Mouse (Mus musculus) hindbrain, embryonic 12.5 days (tissue): Measurements from ENCODE around the gene Tmem33. TPM values are rescaled to one million over a fixed set of nuclear protein-coding genes. Genes with fewer than 3 reads are reported as not detected.

Experiments used
- ATAC-seq: fragments of 200-750 bp; cut with Nextera tagmentation; 2 replicates; pipeline ENCODE4 v1.8.0; 2017; ENCODE audit warnings: moderate TSS enrichment; ENCODE audit not compliant: low FRiP score
- H3K27ac ChIP-seq: fragments of 300-500 bp; sonication (generic); 2 replicates; pipeline ENCODE4 v1.5.1; 2016; ENCODE audit warnings: mild to moderate bottlenecking
- H3K27me3 ChIP-seq: fragments of 300-500 bp; sonication (generic); 2 replicates; pipeline ENCODE4 v1.6.1; 2016; ENCODE audit warnings: mild to moderate bottlenecking
- H3K36me3 ChIP-seq: fragments of 300-500 bp; sonication (generic); 2 replicates; pipeline ENCODE4 v1.6.1; 2016; ENCODE audit warnings: mild to moderate bottlenecking
- H3K4me1 ChIP-seq: fragments of 300-500 bp; sonication (generic); 2 replicates; pipeline ENCODE4 v1.6.1; 2016
- H3K4me2 ChIP-seq: fragments of 300-500 bp; sonication (generic); replicated peaks from 2 replicates; pipeline ENCODE4 v1.6.1; 2016; ENCODE audit warnings: mild to moderate bottlenecking
- H3K4me3 ChIP-seq: fragments of 300-500 bp; sonication (generic); 2 replicates; pipeline ENCODE4 v1.5.1; 2016; ENCODE audit warnings: mild to moderate bottlenecking
- H3K9ac ChIP-seq: fragments of 300-500 bp; sonication (generic); 2 replicates; pipeline ENCODE4 v1.6.1; 2016; ENCODE audit warnings: mild to moderate bottlenecking, moderate library complexity
- H3K9me3 ChIP-seq: fragments of 300-500 bp; sonication (generic); replicated peaks from 2 replicates; pipeline ENCODE4 v1.6.1; 2016; ENCODE audit warnings: mild to moderate bottlenecking
- WGBS: fragments of 180-500 bp; shearing (Covaris S2); methylation state at CpG from one replicate; pipeline ENCODE4 v1.1.7; 2016; 5-methylcytosine and 5-hydroxymethylcytosine counted together
- polyA plus RNA-seq: library from polyadenylated mRNA; unstranded; fragments of >200 nt; fragmentation: Nextera tagmentation; extraction: Ambion mirVana; gene quantifications from 2 replicates; pipeline ENCODE4 v1.2.1, GENCODE M21; 2016

Gene Tmem33
- polyA plus RNA-seq, 1 experiment from 2014 or later = 93.2 TPM

DNA sequence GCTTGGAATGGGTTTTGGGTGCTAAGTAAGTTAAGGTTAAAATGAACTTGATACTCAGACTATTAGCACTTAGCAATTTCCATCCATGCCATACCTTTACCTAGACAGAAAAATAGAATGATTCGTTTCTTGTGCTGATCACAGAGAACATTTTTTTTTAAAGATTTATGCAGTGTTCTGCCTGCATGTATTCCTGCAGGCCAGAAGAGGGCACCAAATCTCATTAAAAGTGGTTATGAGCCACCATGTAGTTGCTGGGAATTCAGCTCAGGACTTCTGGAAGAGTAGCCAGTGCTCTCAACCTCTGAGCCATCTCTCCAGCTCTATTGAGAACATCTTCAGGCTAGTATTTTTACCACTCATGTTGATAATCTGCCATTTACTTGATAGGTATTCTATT is 5.7 kb downstream of the Tmem33 start:
- Histone ChIP-seq H3K4me2 (no peak overlapping the region), H3K27me3 (no peaks in the 10 kb centered on the region), H3K4me3 (no peak overlapping the region), H3K36me3 (peaks cover 56% of the 10 kb centered on the region), H3K9ac (no peak overlapping the region), H3K9me3 (no peaks in the 10 kb centered on the region), H3K27ac (no peak overlapping the region), H3K4me1 (peaks cover 11% of the 10 kb centered on the region)
- 97% methylated on average over 1 of the region's 1 CpGs for WGBS
- ATAC-seq = no peak

DNA sequence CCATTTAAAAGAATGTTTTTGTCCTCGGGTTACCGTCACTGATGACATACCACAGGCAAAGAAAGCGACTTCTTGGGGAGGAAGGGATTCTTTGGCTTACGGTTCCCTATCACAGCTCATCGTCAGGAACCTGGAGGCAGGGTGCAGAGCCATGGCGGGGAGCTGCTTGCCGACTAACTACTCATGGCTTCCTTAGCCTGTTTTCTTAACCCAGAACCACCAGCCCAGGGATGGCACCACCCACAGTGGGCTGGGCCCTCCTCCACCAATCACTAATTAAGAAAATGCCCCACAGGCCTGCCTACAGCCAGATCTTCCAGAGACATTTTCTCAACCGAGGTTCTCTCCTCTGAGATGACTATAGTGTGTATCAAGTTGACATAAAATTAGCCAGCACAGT is 8.9 kb downstream of the Tmem33 start:
- no peaks in the 10 kb centered on the region for H3K9me3 ChIP-seq
- no peaks in the 10 kb centered on the region for H3K27me3 ChIP-seq
- peaks cover 47% of the 10 kb centered on the region for H3K36me3 ChIP-seq
- ATAC-seq = no peak
- H3K4me1 ChIP-seq = no peaks in the 10 kb centered on the region
- no peak overlapping the region for H3K4me2 ChIP-seq
- no peak overlapping the region for H3K27ac ChIP-seq
- 95% methylated on average over 8 of the region's 8 CpGs for WGBS
- no peak overlapping the region for H3K4me3 ChIP-seq
- H3K9ac ChIP-seq = no peak overlapping the region

DNA sequence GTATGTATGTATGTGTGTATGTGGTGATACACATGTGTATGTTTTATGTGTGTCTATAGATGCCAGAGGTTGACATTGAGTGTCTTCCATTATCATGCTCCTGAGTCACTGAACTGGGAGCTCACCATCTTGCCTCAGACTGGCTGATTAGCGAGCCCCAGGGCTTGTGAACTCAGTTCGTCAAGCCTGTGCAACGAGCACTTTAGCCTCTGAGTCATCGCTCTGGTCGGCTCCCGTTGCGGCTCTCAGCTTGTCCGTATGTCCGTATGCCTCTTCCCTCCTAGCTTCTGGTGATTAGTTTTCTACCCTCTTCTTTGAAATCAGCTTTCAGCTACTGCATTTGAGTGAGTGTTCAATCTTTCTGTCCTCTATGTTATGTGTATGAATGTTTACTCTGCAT is 19.0 kb downstream of the Tmem33 start:
- H3K9me3 ChIP-seq = no peaks in the 10 kb centered on the region

DNA sequence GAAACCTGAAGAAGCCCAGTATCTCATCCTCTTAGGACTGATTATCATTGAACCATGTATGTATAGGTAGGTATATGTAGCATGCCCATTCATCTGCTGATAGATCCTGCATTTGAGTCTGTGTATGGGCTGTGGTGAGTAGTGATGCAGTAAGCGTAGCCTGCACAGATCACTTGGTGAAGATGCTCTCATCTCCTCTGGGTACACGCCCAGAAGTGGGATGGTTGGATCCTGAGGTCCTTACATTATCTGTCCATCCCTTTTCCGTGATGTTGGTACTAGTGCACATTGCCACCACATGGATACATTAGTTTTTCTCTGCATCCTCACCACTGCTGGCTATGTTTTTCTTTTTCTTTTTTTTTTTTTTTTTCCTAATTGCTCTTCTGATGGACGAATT is 19.5 kb downstream of the Tmem33 start:
- no peak overlapping the region for H3K4me2 ChIP-seq
- no peak overlapping the region for H3K27ac ChIP-seq
- H3K27me3 ChIP-seq = no peaks in the 10 kb centered on the region
- peaks cover 31% of the 10 kb centered on the region for H3K36me3 ChIP-seq
- ATAC-seq = no peak
- no peaks in the 10 kb centered on the region for H3K4me1 ChIP-seq
- no peak overlapping the region for H3K9ac ChIP-seq
- no peak overlapping the region for H3K4me3 ChIP-seq
- no peaks in the 10 kb centered on the region for H3K9me3 ChIP-seq
- 93% methylated on average over 4 of the region's 4 CpGs for WGBS

More for the DNA sequence above, 19.0 kb downstream of the Tmem33 start:
- H3K4me1 ChIP-seq = no peaks in the 10 kb centered on the region
- no peak overlapping the region for H3K4me2 ChIP-seq
- WGBS = 89% methylated on average over 9 of the region's 9 CpGs
- no peak for ATAC-seq
- H3K27me3 ChIP-seq = no peaks in the 10 kb centered on the region
- no peak overlapping the region for H3K4me3 ChIP-seq
- no peak overlapping the region for H3K9ac ChIP-seq
- H3K36me3 ChIP-seq = peaks cover 27% of the 10 kb centered on the region
- H3K27ac ChIP-seq = no peak overlapping the region

DNA sequence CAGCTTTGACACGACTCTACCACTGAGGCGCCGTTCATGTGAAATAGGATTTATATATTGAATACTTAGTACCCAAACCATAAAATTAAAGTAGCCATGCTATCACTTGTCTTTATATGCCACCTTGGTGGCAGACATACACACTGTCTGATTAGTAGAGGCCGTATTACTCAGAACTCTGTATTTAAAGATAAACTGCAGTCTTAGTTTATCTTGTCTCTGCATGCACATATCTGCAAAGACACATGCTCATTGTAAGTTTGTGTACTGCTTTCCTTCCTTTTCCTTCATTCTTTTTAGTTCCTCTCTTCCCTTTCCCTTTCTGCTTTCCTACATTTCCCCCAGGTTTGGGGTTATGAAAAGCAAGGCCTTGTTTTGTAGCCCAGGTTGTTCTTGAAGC is 20.0 kb downstream of the Tmem33 start:
- WGBS = 97% methylated on average over 4 of the region's 4 CpGs
- ATAC-seq = no peak

DNA sequence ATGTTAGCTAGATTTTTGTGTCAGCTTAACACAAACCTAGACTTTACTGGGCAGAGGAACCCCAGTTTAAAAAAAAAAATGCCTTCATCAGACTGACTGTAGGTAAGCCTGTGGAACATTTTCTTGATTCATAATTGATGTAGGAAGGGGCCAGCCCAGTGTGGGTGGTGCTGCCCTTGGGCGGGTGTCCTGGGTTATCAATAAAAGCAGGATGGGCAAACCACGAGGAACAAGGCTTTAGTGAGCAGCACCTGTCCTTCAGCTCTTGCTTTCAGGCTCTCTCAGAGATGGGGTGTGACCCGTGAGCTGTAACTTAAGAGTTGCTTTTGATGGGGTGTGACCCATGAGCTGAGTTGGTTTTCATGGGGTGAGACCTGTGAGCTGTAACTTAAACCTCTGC is 34.7 kb downstream of the Tmem33 start:
- WGBS = 68% methylated on average over 3 of the region's 3 CpGs
- H3K4me2 ChIP-seq = no peak overlapping the region
- ATAC-seq = no peak

More for the DNA sequence above, 20.0 kb downstream of the Tmem33 start:
- Histone ChIP-seq H3K4me2 (no peak overlapping the region), H3K27me3 (no peaks in the 10 kb centered on the region), H3K36me3 (peaks cover 36% of the 10 kb centered on the region), H3K9me3 (no peaks in the 10 kb centered on the region), H3K4me3 (no peak overlapping the region), H3K27ac (no peak overlapping the region), H3K4me1 (no peaks in the 10 kb centered on the region), H3K9ac (no peak overlapping the region)

DNA sequence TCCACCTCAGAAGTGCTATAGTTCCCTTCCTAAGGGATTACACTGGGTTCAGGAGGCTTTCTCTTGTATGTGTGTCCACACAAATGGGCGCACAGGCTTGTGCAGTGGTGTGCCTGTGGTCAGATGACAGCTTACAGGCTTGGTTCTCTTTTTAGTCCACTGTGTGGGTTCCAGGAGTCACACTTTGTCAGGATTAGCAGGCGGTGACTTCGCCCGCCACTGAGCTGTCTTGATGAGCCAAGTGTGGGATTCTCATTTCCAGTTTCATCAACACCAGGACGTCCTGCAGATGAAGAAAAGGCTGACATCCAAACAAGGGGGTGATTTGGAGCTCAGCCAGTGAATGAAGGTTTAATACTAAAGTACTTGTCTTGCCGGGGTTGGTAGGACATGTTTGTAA is 35.3 kb downstream of the Tmem33 start:
- no peak for ATAC-seq
- H3K27me3 ChIP-seq = no peaks in the 10 kb centered on the region
- no peaks in the 10 kb centered on the region for H3K9me3 ChIP-seq
- H3K27ac ChIP-seq = no peak overlapping the region
- no peak overlapping the region for H3K9ac ChIP-seq
- H3K4me3 ChIP-seq = no peak overlapping the region
- no peaks in the 10 kb centered on the region for H3K4me1 ChIP-seq
- WGBS = 91% methylated on average over 6 of the region's 6 CpGs
- 0 out of 2 replicates have a peak, but pooled peaks cover 5% of the 10 kb centered on the region for H3K36me3 ChIP-seq
- no peak overlapping the region for H3K4me2 ChIP-seq

More for the DNA sequence above, 34.7 kb downstream of the Tmem33 start:
- H3K4me3 ChIP-seq = no peak overlapping the region
- no peak overlapping the region for H3K27ac ChIP-seq
- no peaks in the 10 kb centered on the region for H3K4me1 ChIP-seq
- no peaks in the 10 kb centered on the region for H3K9me3 ChIP-seq
- H3K27me3 ChIP-seq = no peaks in the 10 kb centered on the region
- H3K36me3 ChIP-seq = peaks cover 7% of the 10 kb centered on the region; the same call in 1 of the 2 replicates
- H3K9ac ChIP-seq = no peak overlapping the region

DNA sequence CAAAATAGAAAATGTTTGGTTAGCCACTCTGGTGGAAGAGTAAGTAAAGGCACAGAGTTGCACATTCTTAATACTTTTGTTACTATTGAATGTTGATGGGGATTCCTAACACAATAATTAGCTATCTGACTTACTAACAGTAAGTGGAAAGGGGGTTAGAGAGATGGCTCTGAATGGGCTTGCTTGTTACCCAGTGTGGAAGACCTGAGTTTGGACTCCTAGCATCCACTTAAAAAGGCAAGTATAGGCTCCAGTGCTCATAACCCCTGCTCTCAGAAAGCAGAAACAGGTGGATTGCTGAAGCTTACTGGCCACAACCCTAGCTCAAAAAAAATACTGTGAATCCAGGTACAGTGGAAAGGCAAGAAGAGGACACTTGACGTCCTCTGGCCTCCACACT is 35.8 kb downstream of the Tmem33 start:
- Histone ChIP-seq H3K36me3 (0 out of 2 replicates have a peak, but pooled peaks cover 5% of the 10 kb centered on the region), H3K9me3 (no peaks in the 10 kb centered on the region), H3K9ac (no peak overlapping the region), H3K4me2 (no peak overlapping the region), H3K4me3 (no peak overlapping the region), H3K27ac (no peak overlapping the region), H3K4me1 (no peaks in the 10 kb centered on the region), H3K27me3 (no peaks in the 10 kb centered on the region)
- WGBS = 92% methylated on average over 1 of the region's 1 CpGs
- no peak for ATAC-seq

DNA sequence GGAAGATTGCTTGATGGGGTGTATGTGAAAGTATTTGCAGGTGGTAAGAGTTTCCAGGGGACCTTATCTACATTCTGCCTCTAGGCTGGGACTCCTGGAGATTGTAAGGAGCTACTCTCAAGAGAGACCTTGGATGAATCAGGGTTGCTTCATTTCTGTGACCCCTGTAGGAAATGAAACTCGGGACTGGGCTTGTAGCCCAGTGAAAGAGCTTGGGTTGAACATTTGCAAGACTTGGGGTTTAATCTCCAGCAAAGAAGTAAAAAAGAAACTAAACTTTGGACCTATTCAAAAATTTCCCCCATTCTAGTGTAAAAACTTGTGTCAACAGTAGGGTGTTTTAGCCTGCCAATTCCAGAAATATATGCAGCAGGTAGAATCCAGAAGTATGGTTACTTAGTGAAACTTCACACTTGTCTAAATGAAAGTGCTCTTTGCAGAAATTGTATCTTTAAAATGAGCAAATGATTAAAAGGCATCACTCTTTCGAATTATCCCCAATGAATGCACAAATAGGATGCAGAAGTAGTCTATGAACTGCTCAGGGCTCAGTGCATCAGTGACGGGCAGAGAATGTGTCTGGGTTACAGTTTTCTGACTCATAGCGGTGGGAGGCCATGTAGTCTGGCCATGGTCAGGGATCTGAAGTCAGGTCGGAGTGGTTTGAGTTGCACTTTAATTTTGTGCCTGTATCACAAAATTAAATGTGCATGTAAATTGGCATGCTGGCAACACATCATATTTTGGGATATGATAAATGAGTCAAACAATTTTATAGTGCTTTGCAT is 36.9 kb downstream of the Tmem33 start:
- no peak overlapping the region for H3K27ac ChIP-seq
- 94% methylated on average over 5 of the region's 5 CpGs for WGBS
- H3K36me3 ChIP-seq = 0 out of 2 replicates have a peak, but pooled peaks cover 5% of the 10 kb centered on the region
- H3K9ac ChIP-seq = no peak overlapping the region
- H3K4me1 ChIP-seq = no peaks in the 10 kb centered on the region
- H3K4me2 ChIP-seq = no peak overlapping the region
- H3K9me3 ChIP-seq = no peaks in the 10 kb centered on the region
- no peaks in the 10 kb centered on the region for H3K27me3 ChIP-seq
- no peak for ATAC-seq
- no peak overlapping the region for H3K4me3 ChIP-seq

DNA sequence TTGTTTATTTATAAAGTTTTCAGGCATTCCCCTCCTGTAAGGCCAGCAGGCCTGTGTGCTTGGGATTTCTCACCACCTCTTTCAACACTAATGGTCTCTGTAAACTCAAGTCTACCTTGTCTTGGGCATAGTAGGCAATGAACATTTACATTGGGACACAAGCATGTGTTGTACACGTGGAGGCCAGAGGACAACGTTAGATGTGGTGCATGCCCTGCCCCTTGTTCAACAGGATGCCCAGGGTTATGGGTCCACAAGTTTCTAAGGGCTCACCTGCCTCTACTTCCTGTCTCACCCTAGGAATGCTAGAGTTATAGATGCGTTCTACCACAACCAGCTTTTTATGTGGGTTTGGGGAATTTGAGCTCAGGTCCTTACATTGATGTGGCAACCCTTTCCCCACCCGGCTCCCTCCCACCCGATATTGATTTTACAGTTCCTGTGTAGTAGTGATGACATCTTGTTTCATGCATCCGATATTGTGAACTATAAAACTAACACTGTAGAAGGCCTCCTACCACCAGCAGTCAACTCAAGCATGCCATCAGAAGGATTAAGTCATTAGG is 39.6 kb downstream of the Tmem33 start:
- H3K9ac ChIP-seq = no peak overlapping the region
- H3K27ac ChIP-seq = no peak overlapping the region
- 91% methylated on average over 6 of the region's 6 CpGs for WGBS
- no peak overlapping the region for H3K4me3 ChIP-seq
- no peaks in the 10 kb centered on the region for H3K27me3 ChIP-seq
- H3K36me3 ChIP-seq = no peaks in the 10 kb centered on the region
- no peak overlapping the region for H3K4me2 ChIP-seq
- H3K4me1 ChIP-seq = no peaks in the 10 kb centered on the region
- ATAC-seq = no peak
- H3K9me3 ChIP-seq = no peaks in the 10 kb centered on the region

DNA sequence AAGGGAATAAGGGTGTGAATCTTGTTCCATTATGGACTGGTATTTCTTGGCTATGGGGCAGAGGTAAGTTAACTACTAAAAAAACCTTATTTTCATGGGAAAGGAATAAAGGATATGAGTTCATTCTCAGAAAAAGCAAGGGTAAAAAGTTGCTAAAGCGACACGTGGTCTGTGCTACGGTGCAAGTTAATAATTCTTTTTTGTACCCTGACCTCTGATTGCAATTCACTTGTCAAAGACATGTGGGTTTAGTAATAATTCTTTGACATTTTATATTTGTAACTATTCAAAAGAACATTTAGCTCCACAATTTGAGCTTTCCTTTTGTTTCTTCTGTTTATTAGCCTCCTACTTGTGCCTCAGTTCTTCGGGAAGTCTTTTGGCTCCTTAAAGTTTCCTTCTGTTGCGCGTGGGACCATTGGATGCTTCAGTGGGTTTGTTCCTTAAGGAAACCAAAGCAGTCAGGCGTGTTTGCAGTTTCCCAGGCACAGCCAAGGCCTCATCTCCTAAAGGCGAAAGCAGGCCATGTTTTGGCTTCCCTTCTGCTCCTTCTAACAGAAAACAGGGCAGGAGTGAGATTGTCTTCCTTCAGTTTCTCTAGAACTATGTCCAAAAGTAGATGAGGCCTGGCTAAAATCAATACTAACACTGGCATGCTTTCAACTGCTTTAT is 40.7 kb downstream of the Tmem33 start:
- ATAC-seq = no peak
- no peak overlapping the region for H3K4me2 ChIP-seq
- no peaks in the 10 kb centered on the region for H3K36me3 ChIP-seq
- WGBS = 94% methylated on average over 8 of the region's 8 CpGs
- no peaks in the 10 kb centered on the region for H3K9me3 ChIP-seq
- no peaks in the 10 kb centered on the region for H3K27me3 ChIP-seq
- H3K4me1 ChIP-seq = no peaks in the 10 kb centered on the region
- no peak overlapping the region for H3K27ac ChIP-seq
- no peak overlapping the region for H3K4me3 ChIP-seq
- H3K9ac ChIP-seq = no peak overlapping the region

DNA sequence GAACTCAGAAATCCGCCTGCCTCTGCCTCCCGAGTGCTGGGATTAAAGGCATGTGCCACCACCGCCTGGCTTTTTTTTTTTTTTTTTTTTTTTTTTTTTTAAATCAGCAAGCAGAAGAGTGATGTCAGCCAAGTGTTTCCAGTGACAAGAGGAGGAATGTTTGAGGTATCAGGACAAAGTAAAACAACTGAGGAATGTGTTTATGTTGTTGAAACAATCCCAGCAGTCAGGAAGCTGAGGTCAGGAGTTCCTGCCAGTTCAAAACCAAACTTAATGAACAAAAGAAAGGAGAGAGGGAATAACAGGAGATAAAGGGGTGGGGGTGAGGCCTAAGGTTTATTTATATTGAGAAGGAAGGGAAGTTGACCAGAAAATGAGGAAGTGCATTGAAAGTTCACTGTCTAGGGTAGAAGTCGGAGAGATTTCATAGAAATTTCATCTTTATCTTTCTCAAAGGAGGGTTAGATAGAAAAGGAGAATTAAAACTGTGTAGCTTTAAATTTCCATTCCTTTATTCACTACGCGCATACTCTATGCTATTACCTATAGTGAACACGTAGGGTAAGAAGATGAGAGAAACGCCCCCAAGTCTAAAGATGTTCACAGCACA is 41.5 kb downstream of the Tmem33 start:
- 83% methylated on average over 7 of the region's 8 CpGs for WGBS
- no peaks in the 10 kb centered on the region for H3K4me1 ChIP-seq
- no peak overlapping the region for H3K27ac ChIP-seq
- H3K9me3 ChIP-seq = no peaks in the 10 kb centered on the region
- no peak overlapping the region for H3K4me3 ChIP-seq
- H3K27me3 ChIP-seq = no peaks in the 10 kb centered on the region
- H3K9ac ChIP-seq = no peak overlapping the region
- H3K4me2 ChIP-seq = no peak overlapping the region
- ATAC-seq = no peak
- no peaks in the 10 kb centered on the region for H3K36me3 ChIP-seq
